Mouse (Mus musculus) heart, adult 11 months (tissue): ENCODE results near the gene Msln.
"Not testable (repeated sequence)": the region's sequence is repeated elsewhere in the genome, so short reads cannot be mapped to it uniquely, and the experiment has no call there.

Experiments
- DNase-seq: peaks from one replicate; pipeline ENCODE4 v3.0.0; 2022

Msln gene

DNA sequence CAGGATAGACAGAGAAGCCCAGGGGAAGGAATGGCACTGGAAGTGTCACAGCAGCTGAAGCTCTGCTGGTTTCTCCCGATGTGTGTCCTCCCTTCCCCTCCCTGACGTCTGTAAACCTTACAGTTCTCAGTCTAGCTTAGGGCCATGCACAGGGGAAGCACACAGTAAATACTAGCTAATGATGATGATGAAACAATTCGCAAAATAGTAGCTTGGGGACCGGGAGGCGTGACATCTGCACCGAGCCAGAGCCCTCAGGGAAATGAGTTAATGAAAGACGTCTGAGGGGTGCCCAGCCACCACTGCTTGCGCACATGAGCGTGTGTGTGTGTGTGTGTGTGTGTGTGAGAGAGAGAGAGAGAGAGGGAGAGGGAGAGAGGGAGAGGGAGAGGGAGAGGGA is 15.2 kb upstream of the Msln start:
- DNase-seq = no peak

DNA sequence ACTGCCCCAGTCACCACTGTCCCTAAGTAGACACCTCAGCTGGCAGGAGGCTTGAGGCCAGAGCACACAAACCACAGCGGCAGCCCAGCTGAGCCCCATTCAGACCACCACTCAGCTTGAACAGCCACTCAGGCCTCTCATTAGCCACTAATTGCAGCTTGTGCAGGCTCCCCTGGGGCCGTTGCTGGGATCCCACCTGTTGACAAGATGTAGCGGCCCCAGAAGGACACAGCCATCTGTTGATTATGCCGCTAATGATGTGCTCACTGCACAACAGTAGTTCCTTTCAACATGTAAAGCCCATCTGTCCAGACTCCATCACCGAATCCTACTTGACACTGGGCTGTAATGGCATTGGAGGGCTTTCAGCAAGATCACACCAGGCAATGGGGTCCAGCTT is 11.7 kb upstream of the Msln start:
- DNase-seq = no peak

DNA sequence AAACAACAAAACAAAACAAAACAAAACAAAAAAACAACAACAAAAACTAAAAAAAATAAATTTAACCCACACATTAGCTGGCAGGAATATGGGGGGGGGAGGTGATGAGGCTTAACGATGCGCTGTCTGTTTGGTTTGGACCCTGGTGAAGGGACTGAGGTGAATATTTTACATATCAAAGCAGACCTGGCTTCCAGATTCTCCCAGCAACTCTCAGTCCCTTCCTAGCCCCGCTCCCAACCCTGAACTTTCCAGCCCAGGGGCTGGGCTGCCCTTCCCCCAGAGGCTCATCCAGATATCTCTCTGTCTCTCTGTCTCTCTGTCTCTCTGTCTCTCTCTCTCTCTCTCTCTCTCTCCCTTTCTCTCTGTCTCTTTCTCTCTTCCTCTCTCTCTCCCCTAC is 8.4 kb upstream of the Msln start:
- DNase-seq = no peak

DNA sequence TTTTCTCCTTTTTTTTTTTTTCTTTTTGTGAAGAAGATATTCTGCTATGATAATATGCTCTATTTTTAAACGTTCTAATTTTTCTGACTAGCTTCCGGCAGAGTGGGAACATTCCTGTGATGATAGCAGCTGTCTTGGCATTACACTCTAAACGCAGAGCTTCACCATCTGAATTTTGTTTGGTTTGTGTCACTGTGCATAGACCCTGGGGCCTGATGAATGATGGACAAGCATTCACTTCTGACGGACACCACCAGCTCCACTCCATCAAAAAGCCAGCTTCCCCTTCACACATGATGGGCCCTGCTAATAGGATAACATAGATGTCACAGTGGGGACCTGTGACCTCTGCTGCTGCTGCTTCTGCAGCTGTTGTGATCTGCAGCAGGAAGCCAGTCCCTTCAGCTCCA is 7.4 kb upstream of the Msln start:
- peak; percentile 92 for DNase-seq

DNA sequence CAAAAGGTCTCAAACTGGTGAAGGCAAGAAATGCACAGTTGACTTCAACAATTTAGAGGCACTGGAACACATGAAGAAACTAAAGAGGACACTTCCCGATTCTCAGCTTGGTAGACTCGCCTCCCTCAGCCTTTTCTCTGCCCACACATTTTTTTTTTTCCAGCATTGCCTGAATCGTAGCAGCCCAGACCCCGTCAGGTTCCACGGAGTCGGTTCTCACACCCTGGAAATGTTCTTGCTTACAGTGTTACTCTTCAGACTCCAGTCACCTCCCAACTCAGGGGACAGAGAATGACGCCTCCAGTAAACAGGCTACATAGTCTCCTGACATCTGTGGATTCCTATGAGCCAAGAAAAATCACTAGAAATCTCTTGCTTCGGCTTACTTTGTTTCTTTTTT is 6.0 kb upstream of the Msln start:
- DNase-seq = no peak

DNA sequence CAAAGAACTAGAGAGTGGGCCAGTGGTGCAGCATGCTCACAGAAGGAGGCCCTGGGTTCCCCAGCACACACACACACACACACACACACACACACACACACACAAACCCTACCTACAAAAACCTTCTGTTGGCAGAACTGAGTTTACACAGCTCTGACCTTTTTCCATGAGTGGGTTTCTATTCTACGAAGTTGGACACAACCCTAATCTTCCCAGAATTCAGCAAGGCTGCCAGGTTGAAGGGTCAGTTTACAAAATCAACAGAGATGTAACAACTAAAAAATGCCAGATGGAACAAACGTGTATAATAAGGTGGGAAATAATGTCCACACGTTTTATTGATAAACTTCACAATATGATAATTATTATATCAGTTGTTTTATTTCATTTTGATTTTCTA is 3.5 kb upstream of the Msln start:
- DNase-seq = no peak

DNA sequence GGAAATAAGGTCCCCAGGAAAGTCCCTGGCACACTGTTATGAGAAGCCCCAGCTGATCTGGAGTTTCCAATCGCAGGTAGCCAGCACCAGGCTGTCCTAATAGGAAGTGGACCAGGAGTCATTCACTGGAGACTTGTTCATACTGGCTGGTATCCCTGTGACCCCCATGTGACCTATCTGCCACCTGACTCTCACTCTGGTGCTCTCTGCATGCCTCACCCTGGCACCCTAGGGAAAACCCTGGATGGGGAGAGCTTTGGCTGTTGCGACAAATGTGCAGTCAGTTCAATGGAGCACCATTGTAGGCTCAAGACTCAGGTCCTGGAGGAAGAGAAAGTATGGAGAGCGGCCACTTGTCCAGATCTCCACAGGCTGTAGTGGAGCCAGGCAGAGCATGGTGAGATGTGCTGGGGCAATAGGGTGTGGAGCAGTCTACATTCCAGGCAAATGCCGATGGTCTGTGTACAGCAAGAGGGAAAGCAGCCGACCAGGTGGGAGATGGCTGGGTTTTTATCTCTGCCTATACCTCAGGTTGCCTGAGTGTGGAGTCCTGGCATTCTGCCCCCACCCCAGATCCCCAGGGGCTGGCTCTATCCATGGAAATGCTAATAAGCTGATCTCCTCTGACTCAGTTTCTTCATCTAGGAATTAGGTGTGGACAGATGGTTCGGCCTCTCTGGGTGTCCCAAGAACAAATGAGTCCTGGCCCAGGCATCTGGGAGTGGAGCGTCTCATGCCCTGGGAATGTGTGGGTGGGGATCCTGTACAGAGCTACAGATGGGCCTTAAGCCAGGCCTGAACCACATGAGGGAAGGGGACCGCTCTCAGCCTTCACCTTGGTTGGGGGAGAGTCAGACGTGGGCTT is 2.4 kb upstream of the Msln start:
- peak; percentile 94 for DNase-seq

DNA sequence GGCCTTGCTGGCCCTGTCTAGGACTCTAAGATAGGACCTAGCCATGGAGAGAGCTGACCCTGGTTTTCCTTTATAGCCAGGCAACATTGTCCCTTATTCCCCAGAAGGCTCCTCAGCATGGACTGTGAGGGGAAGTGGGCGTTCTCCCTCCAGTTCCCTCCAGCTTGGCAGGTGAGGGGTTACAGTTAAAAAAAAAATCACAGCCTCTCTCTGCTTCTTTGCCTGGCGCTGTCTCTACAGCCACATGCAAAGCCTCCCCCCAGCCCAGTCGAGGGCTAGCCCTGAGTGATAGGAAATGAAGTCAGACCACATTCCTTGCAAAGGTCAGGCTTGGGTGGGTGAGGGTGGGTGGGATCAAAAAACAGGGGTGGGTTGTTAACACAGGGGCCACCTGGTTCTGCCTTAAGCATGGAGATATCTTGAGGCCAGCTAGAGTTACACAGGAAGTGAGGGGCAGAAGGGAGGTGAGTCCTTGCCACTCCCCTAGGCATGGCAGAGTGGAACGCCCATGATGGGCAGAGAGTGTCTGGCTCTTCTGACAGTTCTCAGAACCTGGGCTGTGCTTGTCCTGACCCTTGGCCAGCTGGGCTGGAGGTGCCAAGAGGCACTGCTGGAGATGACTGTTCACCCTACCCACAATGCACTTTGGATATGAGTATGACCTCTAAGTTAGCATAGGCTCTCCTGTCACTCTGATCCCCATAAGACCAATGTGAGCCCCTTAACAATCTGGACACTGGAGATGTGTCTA is 1.6 kb upstream of the Msln start:
- DNase-seq = no peak

DNA sequence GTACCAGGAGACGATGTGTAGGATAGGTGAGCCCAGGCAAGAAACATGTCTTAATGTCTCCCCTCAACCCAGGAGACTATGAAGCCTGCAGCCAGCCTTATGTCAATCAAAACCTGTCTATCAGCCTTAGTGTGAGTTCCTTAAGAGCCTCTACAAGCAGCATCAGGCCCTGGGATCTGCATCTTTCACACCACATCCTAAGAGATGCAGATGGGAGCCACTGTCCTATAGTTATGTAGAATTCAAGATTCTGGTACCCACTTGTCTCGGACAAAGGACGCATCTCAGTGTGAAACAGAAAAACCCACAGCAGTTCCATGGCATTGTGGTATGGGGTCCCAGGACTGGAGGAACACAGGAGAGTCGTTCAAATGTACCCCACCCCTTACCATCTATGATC is 908 bp upstream of the Msln start:
- no peak for DNase-seq

DNA sequence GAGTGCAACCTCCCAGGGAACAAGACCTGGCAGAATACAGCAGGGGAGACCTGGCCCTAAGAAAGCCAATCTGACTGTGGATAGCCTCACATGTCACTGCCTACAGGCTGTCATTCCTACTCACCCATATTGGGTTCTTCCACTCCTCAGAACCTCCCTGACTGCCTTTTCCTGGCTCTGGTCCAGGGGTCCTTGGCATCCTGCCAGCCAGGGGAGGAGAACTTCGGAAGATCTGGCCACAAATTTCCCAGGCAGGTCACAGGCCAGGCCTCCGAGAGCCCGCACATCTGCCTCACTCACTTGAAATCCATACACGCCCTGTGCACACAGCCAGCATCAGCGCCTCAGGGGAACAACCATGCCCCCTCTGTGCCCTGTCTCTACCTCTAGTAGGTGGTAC is 2.7 kb downstream of the Msln start:
- DNase-seq = no peak

DNA sequence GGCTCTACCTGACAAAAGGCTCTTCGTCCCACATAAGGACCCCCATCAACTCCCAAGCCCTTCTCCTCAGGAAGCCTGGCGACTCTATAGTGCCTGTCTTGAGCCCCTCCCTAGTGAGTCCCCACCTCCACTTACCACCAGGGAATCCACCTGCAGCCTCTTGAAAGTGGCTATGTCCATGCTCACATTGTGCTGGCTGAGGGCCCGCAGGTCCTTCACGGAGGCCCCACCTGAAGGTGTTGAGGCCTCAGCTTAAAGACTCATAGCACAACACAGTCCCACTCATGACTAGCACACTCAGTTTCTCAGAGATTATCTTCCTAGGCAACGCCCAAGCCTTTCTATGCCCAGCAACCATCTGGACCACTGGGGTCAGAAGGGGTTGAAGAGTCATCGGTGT is 4.9 kb downstream of the Msln start:
- DNase-seq = no peak

DNA sequence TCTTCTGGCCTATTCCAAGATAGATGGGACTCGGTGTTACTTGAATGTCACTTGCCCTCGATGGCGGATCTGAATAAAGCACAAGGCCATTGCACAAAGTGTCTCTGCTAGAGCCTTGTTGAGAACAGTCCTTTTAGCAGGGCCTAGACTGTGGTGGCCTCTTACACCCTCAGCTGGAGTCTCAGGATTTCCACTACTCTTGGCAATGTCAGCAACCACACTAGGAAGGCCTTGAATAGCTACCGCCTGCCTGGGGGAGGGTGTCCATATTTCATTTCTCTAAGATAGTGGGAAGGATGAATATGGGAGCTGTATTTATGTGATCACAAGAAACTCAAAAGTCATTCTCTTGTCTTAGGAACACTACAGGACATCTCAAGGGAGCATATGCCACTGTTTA is 5.9 kb downstream of the Msln start:
- no peak for DNase-seq

DNA sequence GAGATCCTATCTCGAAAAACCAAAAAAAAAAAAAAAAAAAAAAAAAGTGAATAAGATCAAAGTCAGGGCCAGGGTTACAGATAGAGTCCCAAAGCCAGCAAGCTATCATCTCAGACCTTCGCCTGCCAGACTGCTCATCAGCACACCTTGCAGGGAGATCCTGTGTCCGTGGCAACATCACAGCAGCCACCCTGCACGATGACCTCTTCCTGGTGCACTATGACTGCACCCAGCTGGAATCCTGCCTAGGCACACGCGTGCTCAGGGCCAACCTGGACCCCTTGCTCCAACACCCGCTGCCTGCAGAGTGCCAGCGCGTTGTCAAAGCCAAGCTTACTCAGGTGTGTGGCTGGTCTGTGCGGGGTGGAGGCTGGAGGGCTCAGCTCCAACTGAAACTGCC is 9.9 kb downstream of the Msln start:
- no peak for DNase-seq

DNA sequence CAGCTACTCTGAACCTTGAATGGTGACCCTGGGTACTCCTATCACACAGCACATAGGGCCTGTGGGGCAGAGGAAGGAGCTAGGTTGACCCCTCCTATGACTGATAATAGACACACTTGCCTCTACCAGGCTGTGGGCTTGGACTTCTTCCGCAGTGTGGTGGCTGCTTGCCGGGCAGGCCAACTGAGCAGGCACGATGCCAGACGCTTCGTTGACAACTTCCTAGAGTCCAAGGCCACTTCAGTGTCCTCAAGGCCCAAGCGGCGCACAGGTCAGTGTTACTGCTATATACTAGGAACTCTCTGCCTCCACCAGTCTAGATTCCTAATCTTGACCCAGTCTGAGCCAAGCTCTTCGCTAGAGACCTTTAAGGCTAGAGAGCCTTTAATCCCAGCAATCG is 10.3 kb downstream of the Msln start:
- no peak for DNase-seq

DNA sequence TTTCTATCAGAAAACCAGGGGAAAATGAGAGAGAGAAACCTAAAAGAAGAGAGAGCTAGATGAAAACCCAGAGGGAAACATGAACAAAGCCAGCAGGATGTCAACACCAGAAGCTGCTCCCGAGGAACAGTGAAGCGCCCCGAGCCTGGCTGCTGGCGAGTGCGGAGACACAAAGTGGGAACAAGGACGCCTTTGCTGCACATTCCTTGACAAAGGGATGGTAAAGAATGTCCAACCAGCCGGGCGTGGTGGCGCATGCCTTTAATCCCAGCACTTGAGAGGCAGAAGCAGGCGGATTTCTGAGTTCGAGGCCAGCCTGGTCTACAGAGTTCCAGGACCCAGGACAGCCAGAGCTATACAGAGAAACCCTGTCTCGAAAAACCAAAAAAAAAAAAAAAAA is 12.7 kb downstream of the Msln start:
- DNase-seq = not testable (repeated sequence)

DNA sequence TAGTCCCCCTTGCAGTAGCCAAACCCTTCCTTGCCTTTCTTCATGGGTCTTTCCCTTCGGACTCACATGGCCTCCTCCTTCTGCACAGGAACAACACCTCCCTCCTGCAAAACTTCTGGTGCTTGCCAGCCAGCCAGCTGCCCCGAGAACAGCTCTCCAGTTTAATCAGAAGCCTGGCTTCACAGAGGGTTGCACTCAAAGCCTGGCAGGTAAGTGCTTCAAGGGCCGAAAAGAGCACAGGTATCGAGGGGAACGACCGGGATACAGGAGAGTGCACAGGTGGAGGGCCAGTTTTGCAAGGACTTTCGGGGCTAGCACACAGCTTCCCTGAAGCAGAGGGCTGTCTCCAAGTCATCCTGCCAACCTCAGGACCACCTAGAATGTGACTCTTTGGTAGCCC is 15.3 kb downstream of the Msln start:
- no peak for DNase-seq

DNA sequence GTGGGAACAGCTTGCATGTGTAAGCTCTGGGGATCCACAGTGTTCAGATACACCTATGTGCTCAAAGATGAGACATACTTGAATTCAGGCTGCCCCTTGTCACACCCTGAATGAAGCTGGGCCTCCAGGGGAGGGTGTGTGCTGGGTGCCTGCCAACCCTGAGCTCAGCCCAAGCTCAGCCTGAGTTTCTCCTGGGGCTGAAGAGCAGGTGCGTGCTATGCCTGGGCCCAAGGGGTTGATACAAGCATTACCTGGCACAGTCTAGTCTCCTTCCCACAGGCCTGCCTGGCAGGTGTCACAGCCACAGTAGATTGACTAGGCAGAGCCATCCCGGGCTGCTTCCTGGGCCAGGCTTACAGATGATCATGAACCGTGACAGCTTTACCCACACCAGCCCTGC is 18.4 kb downstream of the Msln start, which contains the start of gene Mslnl:
Gene Mslnl (plus strand): TSS at position 298 of the 400 bp plus-strand sequence.
- no peak for DNase-seq

DNA sequence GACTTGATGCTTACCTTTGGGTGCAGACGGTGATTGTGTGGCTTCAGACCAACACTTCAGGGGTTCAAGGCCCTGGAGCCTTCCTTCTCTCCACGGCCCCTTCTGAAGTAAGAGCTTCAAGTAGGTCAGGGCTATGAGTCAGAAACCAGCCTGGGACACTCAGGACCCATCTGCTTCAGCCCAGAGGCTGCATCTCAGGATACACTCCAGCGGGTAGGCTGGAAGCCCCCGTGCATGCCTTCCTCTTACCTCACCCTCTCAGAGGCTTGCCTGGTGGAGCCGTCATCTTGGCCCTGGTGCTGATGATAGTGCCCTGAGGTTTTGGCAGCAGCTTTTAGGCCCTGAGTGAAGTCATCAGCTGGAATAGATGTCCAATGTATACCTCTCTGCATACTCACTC is 18.9 kb downstream of the Msln start:
- DNase-seq = no peak

DNA sequence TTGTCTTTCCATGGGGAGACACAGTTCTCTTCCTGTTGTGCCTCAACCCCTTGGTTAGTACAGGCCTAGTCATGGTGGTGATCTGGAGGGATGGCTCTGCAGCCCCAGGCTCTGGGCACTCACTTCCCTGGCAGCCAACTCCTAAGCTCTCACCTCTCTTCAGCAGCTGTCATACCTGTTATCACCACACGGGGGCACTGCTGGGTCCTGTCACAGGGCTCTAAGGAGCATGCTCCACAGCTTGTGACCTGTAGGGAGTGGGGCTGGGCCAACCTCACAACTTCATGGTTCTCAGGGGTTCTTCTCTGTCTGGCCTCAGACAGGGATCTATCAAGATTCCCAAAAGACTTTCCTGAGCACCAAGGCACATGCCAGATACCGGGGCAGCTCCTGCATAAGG is 22.1 kb downstream of the Msln start:
- peak; percentile 96 for DNase-seq

DNA sequence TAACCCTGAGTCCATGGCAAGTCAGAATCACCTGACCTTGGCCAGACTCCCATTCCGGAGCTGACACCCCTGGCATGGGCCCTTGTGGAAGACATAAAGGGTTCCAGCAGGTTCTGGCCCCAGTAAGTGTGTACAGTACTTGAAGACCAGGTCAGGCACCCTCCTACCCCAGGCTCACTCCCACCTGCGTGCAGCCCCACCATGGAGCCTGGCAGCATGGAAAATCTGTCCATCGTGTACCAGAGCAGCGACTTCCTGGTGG is 26.2 kb downstream of the Msln start:
- DNase-seq = no peak

DNA sequence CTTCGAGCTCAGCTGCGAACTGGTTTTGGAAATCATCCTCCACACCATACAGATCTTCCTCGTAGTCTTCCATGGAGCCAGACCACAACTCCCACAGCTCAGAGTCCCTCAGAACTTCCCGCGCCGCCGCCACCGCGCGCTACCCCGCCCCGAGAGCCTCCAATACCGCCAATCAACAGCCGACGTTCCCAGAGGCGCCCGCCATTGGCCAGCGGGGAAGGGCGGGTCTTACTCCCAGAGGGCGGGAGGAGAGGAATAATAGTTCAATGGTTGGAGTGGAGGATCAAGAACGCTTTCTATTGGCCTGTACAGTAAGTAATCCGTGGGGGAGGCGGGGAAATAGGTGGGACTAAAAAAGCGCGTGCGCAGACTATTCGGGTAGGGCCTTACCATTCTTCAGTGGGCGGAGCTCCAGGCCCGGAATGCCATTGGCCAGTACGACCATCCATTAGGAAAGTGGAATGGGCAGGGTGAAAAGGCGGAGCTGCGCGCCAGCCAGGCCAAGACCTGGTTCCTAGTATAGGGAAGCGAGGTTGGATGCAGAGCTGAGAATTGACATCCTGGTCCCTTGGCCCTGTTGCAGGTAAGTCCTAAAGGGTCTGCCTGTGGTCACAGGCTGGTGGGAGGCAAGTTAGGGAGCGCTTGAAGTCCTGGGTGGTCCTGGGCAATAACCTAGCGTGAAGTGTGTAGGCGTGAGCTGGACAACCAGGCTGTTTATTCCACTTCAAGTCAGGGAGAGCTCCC is 26.7 kb downstream of the Msln start, which contains the start of the genes Chtf18 and Rpusd1:
Gene Chtf18 (minus strand): TSS at position 155 of the 744 bp plus-strand sequence.
Gene Rpusd1 (plus strand): TSS at position 406 of the 744 bp plus-strand sequence.
- DNase-seq = peak; percentile 100

DNA sequence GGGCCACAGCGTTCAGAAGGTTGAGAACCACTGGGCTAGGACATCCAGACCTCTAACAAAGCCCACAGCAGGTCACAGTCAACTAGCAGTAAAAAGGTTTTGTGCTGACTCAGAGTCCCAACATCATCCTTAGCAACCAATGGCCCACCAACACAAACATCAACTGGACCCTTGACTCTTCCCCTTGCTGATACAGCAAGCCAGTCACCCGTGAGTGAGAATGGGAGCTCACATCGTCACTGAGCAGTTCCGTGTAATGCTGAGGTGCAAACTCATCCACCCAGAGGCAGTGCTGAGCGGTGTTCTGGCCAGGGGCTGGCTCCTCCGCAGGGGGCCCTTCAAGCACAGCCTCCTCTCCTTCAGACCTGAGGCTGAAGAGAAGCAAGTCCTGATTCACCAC is 28.9 kb downstream of the Msln start:
- DNase-seq = no peak

DNA sequence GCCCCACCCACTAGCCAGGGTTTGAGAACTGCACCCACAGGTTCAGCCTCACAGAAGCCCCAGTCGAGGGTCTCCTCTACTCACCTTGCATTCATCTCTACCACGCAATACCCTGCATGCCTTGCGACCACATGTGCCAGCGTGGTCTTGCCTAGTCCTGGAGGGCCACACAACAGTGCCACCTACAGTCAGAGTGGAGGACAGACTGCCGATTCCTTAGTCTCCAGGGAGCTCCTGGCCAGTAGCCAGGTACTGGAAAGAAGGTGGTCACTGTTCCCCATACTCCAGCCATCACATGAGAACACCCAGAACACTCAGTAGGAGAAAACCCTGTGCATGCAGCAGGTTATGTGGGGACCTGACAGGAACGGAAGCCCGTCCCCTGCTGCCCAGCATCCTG is 30.3 kb downstream of the Msln start:
- DNase-seq = no peak

DNA sequence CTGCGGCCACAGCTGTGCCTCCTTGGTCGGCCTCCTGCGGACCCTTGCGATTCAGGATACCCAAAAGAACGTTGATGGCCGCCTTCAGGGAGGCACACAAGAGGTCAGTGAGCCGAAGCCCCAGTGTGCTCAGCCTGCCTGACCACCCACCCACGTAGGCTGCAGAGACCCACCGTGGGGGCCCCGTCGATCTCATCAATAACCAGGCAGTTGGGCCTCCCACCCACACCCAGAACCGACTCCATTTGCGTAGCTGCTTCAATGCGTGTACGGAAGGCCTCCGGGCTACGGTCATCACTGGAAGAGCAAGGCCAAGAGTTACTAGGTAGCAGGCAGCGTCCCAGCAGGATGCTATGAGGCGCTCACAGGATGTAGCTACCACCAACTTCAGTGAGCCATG is 30.7 kb downstream of the Msln start:
- peak; percentile 82 for DNase-seq
